Mouse (Mus musculus): ENCODE data around the gene Tsen54.
"Not testable (repeated sequence)": the region's sequence is repeated elsewhere in the genome, so short reads cannot be mapped to it uniquely, and the experiment has no call there.

The Tsen54 gene

GRCm38 (mm10) chr11:115857146-115857545 lies 42.6 kb downstream of the Tsen54 start:
- POLR2A ChIA-PET, result not testable (repeated sequence)
- CTCF ChIA-PET, result interaction anchor here in 1 of 4 experiments (1.4 kb wide), 1 partner anchor 15 kb away, joined by 6 read pairs; no protein-coding TSS in a partner anchor

- POLR2A ChIA-PET, result interaction anchor here in 3 of 4 experiments (1.3 to 2.5 kb wide), 7 partner anchors 13 to 166 kb away, joined by 3 to 24 read pairs (median 8); no protein-coding TSS in a partner anchor
These were observed 43.4 kb downstream of the Tsen54 start for GRCm38 (mm10) chr11:115857936-115858335.

GRCm38 (mm10) chr11:115858354-115858753 lies 43.8 kb downstream of the Tsen54 start, which contains the start of gene Myo15b:
Gene Myo15b, plus strand, starts transcription at chr11:115858406.
- POLR2A ChIA-PET, result interaction anchor here in 3 of 4 experiments (0.9 to 2.5 kb wide), 29 partner anchors 8 to 281 kb away, joined by 3 to 29 read pairs (median 6); partner anchors contain the start of genes Caskin2 (in 1 of the 3), Grb2 (in 1 of the 3), Mif4gd (in 1 of the 3) and Smim5 (in 1 of the 3)
- CTCF ChIA-PET, result interaction anchor here (0.6 to 2.8 kb wide), 47 partner anchors 8 to 633 kb away, joined by 3 to 44 read pairs (median 9); partner anchors contain the start of genes Caskin2 (in 2 of the 4), Tsen54 (in 2 of the 4), Galk1 (in 1 of the 4) and Mif4gd (in 1 of the 4)

More at GRCm38 (mm10) chr11:115857936-115858335, 43.4 kb downstream of the Tsen54 start:
- CTCF ChIA-PET, result interaction anchor here in 3 of 4 experiments (1.0 to 2.6 kb wide), 8 partner anchors 14 to 149 kb away, joined by 3 to 44 read pairs (median 6); no protein-coding TSS in a partner anchor

GRCm38 (mm10) chr11:115859143-115859945 lies 44.8 kb downstream of the Tsen54 start:
- POLR2A ChIA-PET, result interaction anchor here (0.5 to 2.5 kb wide), 66 partner anchors 9 to 324 kb away, joined by 3 to 29 read pairs (median 4); partner anchors contain the start of genes Caskin2 (in 2 of the 4), Grb2 (in 2 of the 4), Smim5 (in 2 of the 4) and Smim6 (in 2 of the 4)

GRCm38 (mm10) chr11:115863895-115864294 lies 49.4 kb downstream of the Tsen54 start:
- ChIA-PET CTCF (interaction anchor here (0.5 to 2.9 kb wide), 21 partner anchors 8 to 567 kb away, joined by 3 to 13 read pairs (median 4); partner anchors contain the start of genes Caskin2 (in 1 of the 4) and Smim5 (in 1 of the 4)), POLR2A (interaction anchor here in 3 of 4 experiments (0.9 to 2.1 kb wide), 5 partner anchors 13 to 161 kb away, joined by 3 to 9 read pairs (median 4); no protein-coding TSS in a partner anchor)

More at GRCm38 (mm10) chr11:115859143-115859945, 44.8 kb downstream of the Tsen54 start:
- CTCF ChIA-PET, result interaction anchor here (0.5 to 2.8 kb wide), 128 partner anchors 8 to 1579 kb away, joined by 3 to 44 read pairs (median 4); partner anchors contain the start of genes Caskin2 (in 4 of the 4), Galk1 (in 2 of the 4), Grb2 (in 2 of the 4) and Mif4gd (in 2 of the 4)

- CTCF ChIA-PET, result interaction anchor here in 3 of 4 experiments (0.6 to 1.8 kb wide), 10 partner anchors 9 to 179 kb away, joined by 3 to 6 read pairs (median 5); no protein-coding TSS in a partner anchor
- POLR2A ChIA-PET, result interaction anchor here in 2 of 4 experiments (0.6 to 2.0 kb wide), 4 partner anchors 10 to 140 kb away, joined by 3 to 8 read pairs (median 4); no protein-coding TSS in a partner anchor
These were observed 54.9 kb downstream of the Tsen54 start for GRCm38 (mm10) chr11:115869393-115869792.

GRCm38 (mm10) chr11:115872437-115872836 lies 57.9 kb downstream of the Tsen54 start:
- ChIA-PET POLR2A (interaction anchor here in 3 of 4 experiments (0.6 to 2.5 kb wide), 14 partner anchors 11 to 336 kb away, joined by 3 to 12 read pairs (median 4); partner anchors contain the start of genes Galk1 (in 1 of the 3), Myo15b (in 1 of the 3) and Sumo2 (in 1 of the 3)), CTCF (interaction anchor here (0.5 to 4.0 kb wide), 9 partner anchors 8 to 322 kb away, joined by 3 to 18 read pairs (median 5); no protein-coding TSS in a partner anchor)

Data from embryonic stem cell, embryonic (primary cell).